Mouse (Mus musculus) midbrain, embryonic 14.5 days (tissue): ENCODE measurements at regions not wholly inside any gene's neighbourhood (a gene's known extent, or its start where the extent isn't known, plus 50 kb on each side); places are given as distances from the start of the nearest gene placed in this dataset.

Source experiments
- ATAC-seq: fragments of 200-750 bp; cut with Nextera tagmentation; 2 replicates; pipeline ENCODE4 v1.8.0; 2017; ENCODE audit warnings: moderate number of reproducible peaks, moderate library complexity; ENCODE audit not compliant: low FRiP score, low TSS enrichment
- DNase-seq: peaks from one replicate; pipeline ENCODE4 v3.0.0-alpha.2; 2015
- H3K27ac ChIP-seq: fragments of 300-500 bp; sonication (generic); replicated peaks from 2 replicates; pipeline ENCODE4 v1.5.1; 2014; ENCODE audit warnings: mild to moderate bottlenecking, low read depth, low read length, moderate library complexity
- H3K27me3 ChIP-seq: fragments of 300-500 bp; sonication (generic); 2 replicates; pipeline ENCODE4 v1.6.1; 2014; ENCODE audit warnings: low read length, control low read depth, mixed read lengths; ENCODE audit not compliant: control insufficient read depth, insufficient read depth
- H3K36me3 ChIP-seq: fragments of 300-500 bp; sonication (generic); 2 replicates; pipeline ENCODE4 v1.6.1; 2014; ENCODE audit warnings: low read length, control low read depth; ENCODE audit not compliant: control insufficient read depth, insufficient read depth
- H3K4me1 ChIP-seq: fragments of 300-500 bp; sonication (generic); 2 replicates; pipeline ENCODE4 v1.6.1; 2014; ENCODE audit warnings: mild to moderate bottlenecking, antibody characterized with exemption, low read length, control low read depth; ENCODE audit not compliant: control insufficient read depth, insufficient read depth
- H3K4me2 ChIP-seq: fragments of 300-500 bp; sonication (generic); 2 replicates; pipeline ENCODE4 v1.6.1; 2014; ENCODE audit warnings: mild to moderate bottlenecking, low read length, moderate library complexity
- H3K4me3 ChIP-seq: fragments of 300-500 bp; sonication (generic); replicated peaks from 2 replicates; pipeline ENCODE4 v1.5.1; 2014; ENCODE audit warnings: low read depth, low read length
- H3K9ac ChIP-seq: fragments of 300-500 bp; sonication (generic); replicated peaks from 2 replicates; pipeline ENCODE4 v1.6.1; 2014; ENCODE audit warnings: mild to moderate bottlenecking, low read length, moderate library complexity
- H3K9me3 ChIP-seq: fragments of 300-500 bp; sonication (generic); 2 replicates; pipeline ENCODE4 v1.6.1; 2016; ENCODE audit warnings: low read length, control low read depth, mixed read lengths; ENCODE audit not compliant: control insufficient read depth
- WGBS: fragments of 180-500 bp; shearing (Covaris S2); extraction: QIAGEN DNeasy Blood & Tissue Kit; methylation state at CpG from one replicate; pipeline ENCODE4 v1.1.7; 2014; 5-methylcytosine and 5-hydroxymethylcytosine counted together

GRCm38 (mm10) chr1:23568106-23568505 is 170.5 kb upstream of the Ogfrl1 start:
- Histone ChIP-seq H3K9me3 (no peaks in the 10 kb centered on the region), H3K4me2 (no peak overlapping the region), H3K4me1 (no peaks in the 10 kb centered on the region), H3K9ac (no peak overlapping the region), H3K36me3 (no peaks in the 10 kb centered on the region), H3K4me3 (no peak overlapping the region), H3K27me3 (no peaks in the 10 kb centered on the region), H3K27ac (no peak overlapping the region)
- no peak for DNase-seq
- no peak for ATAC-seq
- WGBS = 89% methylated on average over 5 of the region's 5 CpGs

GRCm38 (mm10) chr1:23574461-23574860 is 176.9 kb upstream of the Ogfrl1 start:
- Histone ChIP-seq H3K4me3 (no peak overlapping the region), H3K36me3 (no peaks in the 10 kb centered on the region), H3K9ac (no peak overlapping the region), H3K27me3 (no peaks in the 10 kb centered on the region), H3K4me1 (no peaks in the 10 kb centered on the region), H3K9me3 (no peaks in the 10 kb centered on the region), H3K4me2 (no peak overlapping the region), H3K27ac (no peak overlapping the region)
- ATAC-seq (no peak), DNase-seq (peak; percentile 5)
- 62% methylated on average over 7 of the region's 7 CpGs for WGBS

GRCm38 (mm10) chr1:23575005-23575404 is 177.4 kb upstream of the Ogfrl1 start:
- peak; percentile 58 for DNase-seq
- Histone ChIP-seq H3K9ac (no peak overlapping the region), H3K9me3 (no peaks in the 10 kb centered on the region), H3K27ac (no peak overlapping the region), H3K27me3 (no peaks in the 10 kb centered on the region), H3K4me1 (no peaks in the 10 kb centered on the region), H3K4me2 (no peak overlapping the region), H3K4me3 (no peak overlapping the region), H3K36me3 (no peaks in the 10 kb centered on the region)
- no peak; the same call in 1 of the 2 replicates for ATAC-seq

GRCm38 (mm10) chr1:23575515-23575914 is 177.9 kb upstream of the Ogfrl1 start:
- ATAC-seq = no peak
- WGBS = 95% methylated on average over 2 of the region's 2 CpGs

GRCm38 (mm10) chr1:23576150-23576549 is 178.6 kb upstream of the Ogfrl1 start:
- DNase-seq (no peak), ATAC-seq (no peak)
- H3K27me3 ChIP-seq = no peaks in the 10 kb centered on the region
- 60% methylated on average over 5 of the region's 5 CpGs for WGBS
- H3K9ac ChIP-seq = no peak overlapping the region
- H3K36me3 ChIP-seq = no peaks in the 10 kb centered on the region
- H3K27ac ChIP-seq = no peak overlapping the region
- no peak overlapping the region for H3K4me2 ChIP-seq
- no peaks in the 10 kb centered on the region for H3K4me1 ChIP-seq
- no peak overlapping the region for H3K4me3 ChIP-seq
- H3K9me3 ChIP-seq = no peaks in the 10 kb centered on the region

More at GRCm38 (mm10) chr1:23575515-23575914, 177.9 kb upstream of the Ogfrl1 start:
- no peaks in the 10 kb centered on the region for H3K4me1 ChIP-seq
- no peaks in the 10 kb centered on the region for H3K36me3 ChIP-seq
- DNase-seq = no peak
- no peaks in the 10 kb centered on the region for H3K27me3 ChIP-seq
- H3K9ac ChIP-seq = no peak overlapping the region
- no peak overlapping the region for H3K4me2 ChIP-seq
- H3K9me3 ChIP-seq = no peaks in the 10 kb centered on the region
- H3K4me3 ChIP-seq = no peak overlapping the region
- H3K27ac ChIP-seq = no peak overlapping the region

GRCm38 (mm10) chr1:23589414-23589942 is 172.1 kb upstream of the B3gat2 start:
- H3K4me2 ChIP-seq = no peak overlapping the region
- H3K27me3 ChIP-seq = no peaks in the 10 kb centered on the region
- no peak overlapping the region for H3K9ac ChIP-seq
- no peak overlapping the region for H3K27ac ChIP-seq
- no peak for ATAC-seq
- WGBS = 85% methylated on average over 6 of the region's 6 CpGs
- H3K9me3 ChIP-seq = no peaks in the 10 kb centered on the region
- no peak overlapping the region for H3K4me3 ChIP-seq
- DNase-seq = no peak
- no peaks in the 10 kb centered on the region for H3K4me1 ChIP-seq
- no peaks in the 10 kb centered on the region for H3K36me3 ChIP-seq

- H3K36me3 ChIP-seq = no peaks in the 10 kb centered on the region
- no peaks in the 10 kb centered on the region for H3K4me1 ChIP-seq
- no peak for ATAC-seq
- H3K4me2 ChIP-seq = no peak overlapping the region
- H3K4me3 ChIP-seq = no peak overlapping the region
- DNase-seq = no peak
- 91% methylated on average over 4 of the region's 4 CpGs for WGBS
- H3K27ac ChIP-seq = no peak overlapping the region
- H3K9me3 ChIP-seq = no peaks in the 10 kb centered on the region
- H3K27me3 ChIP-seq = no peaks in the 10 kb centered on the region
- H3K9ac ChIP-seq = no peak overlapping the region
These were observed 158.8 kb upstream of the B3gat2 start for GRCm38 (mm10) chr1:23602710-23603291.

GRCm38 (mm10) chr1:23629366-23629765 is 132.2 kb upstream of the B3gat2 start:
- Histone ChIP-seq H3K27ac (no peak overlapping the region), H3K4me1 (no peaks in the 10 kb centered on the region), H3K36me3 (no peaks in the 10 kb centered on the region), H3K9me3 (no peaks in the 10 kb centered on the region), H3K4me2 (no peak overlapping the region), H3K27me3 (no peaks in the 10 kb centered on the region), H3K4me3 (no peak overlapping the region), H3K9ac (no peak overlapping the region)
- 9% methylated on average over 4 of the region's 4 CpGs for WGBS
- peak; percentile 11 for DNase-seq
- no peak for ATAC-seq

- DNase-seq = no peak
- no peaks in the 10 kb centered on the region for H3K9me3 ChIP-seq
- H3K27ac ChIP-seq = no peak overlapping the region
- WGBS = 89% methylated on average over 2 of the region's 2 CpGs
- H3K27me3 ChIP-seq = no peaks in the 10 kb centered on the region
- no peak overlapping the region for H3K4me3 ChIP-seq
- H3K36me3 ChIP-seq = no peaks in the 10 kb centered on the region
- no peak overlapping the region for H3K4me2 ChIP-seq
- no peaks in the 10 kb centered on the region for H3K4me1 ChIP-seq
- H3K9ac ChIP-seq = no peak overlapping the region
- no peak for ATAC-seq
These were observed 116.5 kb upstream of the B3gat2 start for GRCm38 (mm10) chr1:23645093-23645492.
